Mouse (Mus musculus): ENCODE measurements around the gene Socs2. TPM values are rescaled to one million over a fixed set of nuclear protein-coding genes. Genes with fewer than 3 reads are reported as not detected.

The Socs2 gene
- polyA plus RNA-seq, 1 experiment: 83.1 TPM

DNA sequence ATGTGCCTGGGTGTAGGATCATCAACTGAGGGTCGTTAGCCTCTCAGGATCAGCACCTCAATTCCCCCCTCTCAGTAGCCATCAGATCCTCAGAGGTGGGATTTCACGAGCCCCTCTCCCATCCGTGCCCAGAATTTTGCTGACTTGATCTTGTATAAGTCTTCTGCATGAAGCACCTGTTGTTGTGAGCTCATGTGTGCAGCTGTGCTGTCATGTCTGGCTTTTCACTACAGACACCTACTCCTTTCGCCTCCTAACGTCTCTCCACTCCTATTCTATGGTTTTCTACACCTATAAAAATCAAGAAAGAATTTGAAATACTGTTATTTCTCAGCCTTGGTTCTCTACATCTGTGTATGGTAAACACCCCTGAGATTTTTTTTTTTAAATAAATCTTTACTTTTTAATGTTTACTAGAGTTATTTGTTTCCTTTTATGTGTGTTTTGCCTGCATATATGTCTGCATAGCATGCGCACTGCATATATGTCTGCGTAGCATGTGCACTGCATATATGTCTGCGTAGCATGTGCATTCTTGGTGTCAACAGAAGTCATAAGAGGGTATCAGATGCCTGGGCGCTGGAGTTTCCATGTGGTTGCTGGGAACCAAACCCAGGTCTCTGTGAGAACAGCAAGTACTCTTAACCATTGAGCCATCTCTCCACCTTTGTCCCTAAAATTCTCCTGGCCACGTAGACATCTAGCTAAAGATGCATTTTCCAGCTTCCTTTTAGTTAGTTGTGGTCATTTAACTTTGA, 74.0 kb downstream of the Socs2 start:
- no peak for TF ChIP-seq POLR2A (IDR thresholded peaks at IDR 0.05; ENCODE audit: borderline replicate concordance, extremely low read depth, low read depth, low read length)
- no peak for TF ChIP-seq CTCF (IDR thresholded peaks at IDR 0.05; ENCODE audit: insufficient read depth, low read length)
- H3K4me1 ChIP-seq (ENCODE audit: control insufficient read depth, insufficient read depth, low read length): no peaks in the 10 kb centered on the region
- no peak overlapping the region for H3K4me3 ChIP-seq (replicated peaks; ENCODE audit: extremely low read depth, low read depth, low read length)
- WGBS: 88% methylated on average over 10 of the region's 10 CpGs
- no peak for DNase-seq

DNA sequence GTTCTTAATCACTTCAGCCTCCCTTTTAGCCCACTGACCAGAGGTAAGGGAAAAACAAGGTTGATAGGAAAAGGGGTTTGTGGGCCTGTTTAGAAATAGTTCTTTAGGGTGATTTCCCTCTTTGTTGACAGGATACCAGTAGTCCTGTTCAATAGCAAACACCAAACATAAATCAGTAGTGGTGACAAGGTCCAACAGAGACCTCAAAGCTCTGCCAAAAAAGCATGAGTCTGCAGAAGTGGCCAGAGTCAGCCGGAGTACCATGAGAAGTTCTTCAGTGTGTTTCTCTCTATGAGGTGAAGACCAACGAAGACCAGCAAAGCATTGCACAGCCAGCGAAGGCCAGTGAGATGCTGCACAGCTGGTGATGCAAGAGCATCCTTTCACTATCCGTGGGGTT, 76.3 kb downstream of the Socs2 start:
- 85% methylated on average over 4 of the region's 4 CpGs for WGBS
- H3K4me1 ChIP-seq (ENCODE audit: control insufficient read depth, insufficient read depth, low read length): no peaks in the 10 kb centered on the region
- TF ChIP-seq CTCF (IDR thresholded peaks at IDR 0.05; ENCODE audit: insufficient read depth, low read length) (no peak), POLR2A (IDR thresholded peaks at IDR 0.05; ENCODE audit: borderline replicate concordance, extremely low read depth, low read depth, low read length) (no peak)
- H3K4me3 ChIP-seq (replicated peaks; ENCODE audit: extremely low read depth, low read depth, low read length): no peak overlapping the region
- DNase-seq: no peak

- no peak for DNase-seq
- 69% methylated on average over 5 of the region's 5 CpGs for WGBS
Observed at GRCm38 (mm10) chr10:95337589-95337988, 79.4 kb downstream of the Socs2 start.

GRCm38 (mm10) chr10:95336781-95337544, 80.0 kb downstream of the Socs2 start:
- no peak overlapping the region for H3K4me3 ChIP-seq (replicated peaks; ENCODE audit: extremely low read depth, low read depth, low read length)
- DNase-seq: no peak
- no peak for TF ChIP-seq POLR2A (IDR thresholded peaks at IDR 0.05; ENCODE audit: borderline replicate concordance, extremely low read depth, low read depth, low read length)
- TF ChIP-seq CTCF (IDR thresholded peaks at IDR 0.05; ENCODE audit: insufficient read depth, low read length): no peak
- WGBS: 24% methylated on average over 4 of the region's 4 CpGs
- no peaks in the 10 kb centered on the region for H3K4me1 ChIP-seq (ENCODE audit: control insufficient read depth, insufficient read depth, low read length)

More at GRCm38 (mm10) chr10:95337589-95337988, 79.4 kb downstream of the Socs2 start:
- no peak for TF ChIP-seq POLR2A (IDR thresholded peaks at IDR 0.05; ENCODE audit: borderline replicate concordance, extremely low read depth, low read depth, low read length)
- TF ChIP-seq CTCF (IDR thresholded peaks at IDR 0.05; ENCODE audit: insufficient read depth, low read length): no peak
- H3K4me1 ChIP-seq (ENCODE audit: control insufficient read depth, insufficient read depth, low read length): no peaks in the 10 kb centered on the region
- H3K4me3 ChIP-seq (replicated peaks; ENCODE audit: extremely low read depth, low read depth, low read length): no peak overlapping the region

Other genes starting within 250 kb of the Socs2 start
- 21.0 and 21.8 TPM in 2 replicates for gene Cradd, start 93.0 kb downstream of the Socs2 start, polyA plus RNA-seq (2012; rRNA removed)
- gene Mrpl42, start 84.8 kb upstream of the Socs2 start, polyA plus RNA-seq (2012; rRNA removed): 39.3 and 80.6 TPM in 2 replicates
- 25.5 and 41.1 TPM in 2 replicates for gene Ube2n, start 98.0 kb upstream of the Socs2 start, polyA plus RNA-seq (2012; rRNA removed)
- gene Nudt4, start 147.0 kb upstream of the Socs2 start, polyA plus RNA-seq (2012; rRNA removed): 18.7 and 22.5 TPM in 2 replicates

All from lung, adult 2 months (tissue).